Mouse (Mus musculus) adrenal gland, postnatal 14 days (tissue): ENCODE measurements around the gene 4931409K22Rik. TPM values are rescaled to one million over a fixed set of nuclear protein-coding genes. Genes with fewer than 3 reads are reported as not detected.
"Not testable (repeated sequence)": the region's sequence is repeated elsewhere in the genome, so short reads cannot be mapped to it uniquely, and the experiment has no call there.

Experiments
- DNase-seq: peaks from one replicate; pipeline ENCODE4 v3.0.0; 2021; ENCODE audit warnings: mixed read lengths
- total RNA-seq: library from RNA; stranded (reverse); gene quantifications from 2 replicates; pipeline ENCODE4 v1.2.3, GENCODE M21; 2021

The 4931409K22Rik gene
- total RNA-seq, 1 experiment from 2014 or later: not detected

GRCm38 (mm10) chr5:24593230-24593629 is 36.6 kb upstream of the 4931409K22Rik start:
- no peak for DNase-seq

GRCm38 (mm10) chr5:24592471-24593160 is 36.0 kb upstream of the 4931409K22Rik start:
- DNase-seq: no peak

- DNase-seq: no peak
Observed at GRCm38 (mm10) chr5:24591796-24592470, 35.3 kb upstream of the 4931409K22Rik start.

- DNase-seq: peak; percentile 80
Observed at GRCm38 (mm10) chr5:24591268-24591721, 34.7 kb upstream of the 4931409K22Rik start.

GRCm38 (mm10) chr5:24589511-24590500 is 33.2 kb upstream of the 4931409K22Rik start:
- DNase-seq: no peak

GRCm38 (mm10) chr5:24587200-24587577 is 30.6 kb upstream of the 4931409K22Rik start:
- no peak for DNase-seq

GRCm38 (mm10) chr5:24586547-24587199 is 30.1 kb upstream of the 4931409K22Rik start, which contains the start of gene Chpf2:
Gene Chpf2 (plus strand): TSS chr5:24586741.
- DNase-seq: peak; percentile 89

- DNase-seq: no peak
Observed at GRCm38 (mm10) chr5:24586106-24586505, 29.5 kb upstream of the 4931409K22Rik start.

- no peak for DNase-seq
Observed at GRCm38 (mm10) chr5:24578109-24578963, 21.7 kb upstream of the 4931409K22Rik start.

- peak; percentile 100 for DNase-seq
Observed at GRCm38 (mm10) chr5:24577183-24577929, 20.7 kb upstream of the 4931409K22Rik start, which contains the start of gene Abcf2. Gene Abcf2 (minus strand): TSS chr5:24577467.

- no peak for DNase-seq
Observed at GRCm38 (mm10) chr5:24576801-24577182, 20.2 kb upstream of the 4931409K22Rik start.

GRCm38 (mm10) chr5:24575948-24576347 is 19.3 kb upstream of the 4931409K22Rik start:
- DNase-seq: no peak

- not testable (repeated sequence) for DNase-seq
Observed at GRCm38 (mm10) chr5:24555335-24555734, 1.3 kb downstream of the 4931409K22Rik start.

GRCm38 (mm10) chr5:24553621-24554244 is 2.9 kb downstream of the 4931409K22Rik start:
- peak; percentile 24 for DNase-seq

GRCm38 (mm10) chr5:24551317-24551688 is 5.3 kb downstream of the 4931409K22Rik start:
- DNase-seq: no peak

- peak; percentile 50 for DNase-seq
Observed at GRCm38 (mm10) chr5:24550598-24551316, 5.9 kb downstream of the 4931409K22Rik start.

- no peak for DNase-seq
Observed at GRCm38 (mm10) chr5:24542643-24543042, 14.0 kb downstream of the 4931409K22Rik start.

- no peak for DNase-seq
Observed at GRCm38 (mm10) chr5:24541144-24541569, 15.5 kb downstream of the 4931409K22Rik start.
